Mouse (Mus musculus) forebrain, embryonic 11.5 days (tissue): ENCODE results near the gene Catspere2. TPM values are rescaled to one million over a fixed set of nuclear protein-coding genes. Genes with fewer than 3 reads are reported as not detected.
"Not testable (repeated sequence)": the region's sequence is repeated elsewhere in the genome, so short reads cannot be mapped to it uniquely, and the experiment has no call there.

ENCODE experiments used
- ATAC-seq: fragments of 200-750 bp; cut with Nextera tagmentation; replicated peaks from 2 replicates; pipeline ENCODE4 v1.8.0; 2017; ENCODE audit warnings: moderate TSS enrichment; ENCODE audit not compliant: low FRiP score
- DNase-seq: peaks from one replicate; pipeline ENCODE4 v3.0.0-alpha.2; 2017; ENCODE audit warnings: low spot score
- H3K27ac ChIP-seq: fragments of 300-500 bp; sonication (generic); 2 replicates; pipeline ENCODE4 v1.5.1; 2014; ENCODE audit warnings: low read depth, low read length
- H3K27me3 ChIP-seq: fragments of 300-500 bp; sonication (generic); 2 replicates; pipeline ENCODE4 v1.6.1; 2014; ENCODE audit warnings: mild to moderate bottlenecking, low read length, mixed read lengths; ENCODE audit not compliant: control insufficient read depth, insufficient read depth
- H3K36me3 ChIP-seq: fragments of 300-500 bp; sonication (generic); 2 replicates; pipeline ENCODE4 v1.6.1; 2014; ENCODE audit warnings: mild to moderate bottlenecking, low read length, moderate library complexity, mixed read lengths; ENCODE audit not compliant: control insufficient read depth, insufficient read depth
- H3K4me1 ChIP-seq: fragments of 300-500 bp; sonication (generic); replicated peaks from 2 replicates; pipeline ENCODE4 v1.6.1; 2014; ENCODE audit warnings: low read length, mixed read lengths; ENCODE audit not compliant: control insufficient read depth, insufficient read depth
- H3K4me2 ChIP-seq: fragments of 300-500 bp; sonication (generic); 2 replicates; pipeline ENCODE4 v1.6.1; 2014; ENCODE audit warnings: low read depth, mild to moderate bottlenecking, low read length, moderate library complexity, mixed read lengths; ENCODE audit not compliant: severe bottlenecking
- H3K4me3 ChIP-seq: fragments of 300-500 bp; sonication (generic); 2 replicates; pipeline ENCODE4 v1.5.1; 2014; ENCODE audit warnings: low read depth, low read length
- H3K9ac ChIP-seq: fragments of 300-500 bp; sonication (generic); 2 replicates; pipeline ENCODE4 v1.6.1; 2014; ENCODE audit warnings: low read length
- H3K9me3 ChIP-seq: fragments of 300-500 bp; sonication (generic); 2 replicates; pipeline ENCODE4 v1.6.1; 2016; ENCODE audit warnings: low read length, mixed read lengths; ENCODE audit not compliant: control insufficient read depth
- WGBS: fragments of 180-500 bp; shearing (Covaris S2); extraction: QIAGEN DNeasy Blood & Tissue Kit; methylation state at CpG from one replicate; pipeline ENCODE4 v1.1.7; 2014; 5-methylcytosine and 5-hydroxymethylcytosine counted together
- polyA plus RNA-seq: library from polyadenylated mRNA; unstranded; fragments of >200 nt; fragmentation: Nextera tagmentation; extraction: Ambion mirVana; gene quantifications from 2 replicates; pipeline ENCODE4 v1.2.1, GENCODE M21; 2014

Gene Catspere2
- polyA plus RNA-seq, 1 experiment from 2014 or later, result not detected

GRCm38 (mm10) chr1:178122236-178122635 is 139.0 kb downstream of the Catspere2 start:
- H3K4me2 ChIP-seq, H3K27ac ChIP-seq, H3K9me3 ChIP-seq, H3K27me3 ChIP-seq, H3K9ac ChIP-seq, H3K4me1 ChIP-seq, H3K36me3 ChIP-seq, H3K4me3 ChIP-seq, DNase-seq, ATAC-seq: not testable (repeated sequence)
- WGBS, result 73% methylated on average over 2 of the region's 2 CpGs

GRCm38 (mm10) chr1:178134288-178134687 is 151.1 kb downstream of the Catspere2 start:
- Histone ChIP-seq H3K4me3 (no peak overlapping the region), H3K9ac (no peak overlapping the region), H3K36me3 (no peaks in the 10 kb centered on the region), H3K27ac (no peak overlapping the region), H3K9me3 (no peaks in the 10 kb centered on the region), H3K4me1 (no peaks in the 10 kb centered on the region), H3K27me3 (no peaks in the 10 kb centered on the region), H3K4me2 (no peak overlapping the region)
- 93% methylated on average over 12 of the region's 12 CpGs for WGBS
- DNase-seq (no peak), ATAC-seq (no peak)

GRCm38 (mm10) chr1:178146513-178146912 is 163.3 kb downstream of the Catspere2 start:
- H3K27ac ChIP-seq, H3K4me3 ChIP-seq, DNase-seq, H3K27me3 ChIP-seq, H3K4me1 ChIP-seq, H3K4me2 ChIP-seq, H3K36me3 ChIP-seq, H3K9me3 ChIP-seq, H3K9ac ChIP-seq: not testable (repeated sequence)
- 9% methylated on average over 2 of the region's 2 CpGs for WGBS
- peak; percentile 51; the same call in 1 of the 2 replicates for ATAC-seq

- DNase-seq, H3K4me3 ChIP-seq, H3K9me3 ChIP-seq, H3K36me3 ChIP-seq, H3K27ac ChIP-seq, H3K4me2 ChIP-seq, H3K27me3 ChIP-seq, H3K9ac ChIP-seq, H3K4me1 ChIP-seq: not testable (repeated sequence)
- ATAC-seq, result peak; percentile 30; the same call in 1 of the 2 replicates
- WGBS, result 46% methylated on average over 3 of the region's 4 CpGs
Observed at GRCm38 (mm10) chr1:178146915-178147314, 163.7 kb downstream of the Catspere2 start.

GRCm38 (mm10) chr1:178182251-178182650 is 199.0 kb downstream of the Catspere2 start:
- ATAC-seq (no peak), DNase-seq (no peak)
- no peak overlapping the region for H3K4me3 ChIP-seq
- no peaks in the 10 kb centered on the region for H3K4me1 ChIP-seq
- H3K9me3 ChIP-seq, result no peaks in the 10 kb centered on the region
- H3K27me3 ChIP-seq, result no peaks in the 10 kb centered on the region
- no peak overlapping the region for H3K27ac ChIP-seq
- no peaks in the 10 kb centered on the region for H3K36me3 ChIP-seq
- H3K4me2 ChIP-seq, result no peak overlapping the region
- H3K9ac ChIP-seq, result no peak overlapping the region
- 93% methylated on average over 2 of the region's 2 CpGs for WGBS

GRCm38 (mm10) chr1:178185591-178185990 is 202.4 kb downstream of the Catspere2 start:
- Histone ChIP-seq H3K4me1 (no peaks in the 10 kb centered on the region), H3K27ac (no peak overlapping the region), H3K36me3 (no peaks in the 10 kb centered on the region), H3K9ac (no peak overlapping the region), H3K9me3 (no peaks in the 10 kb centered on the region), H3K4me3 (no peak overlapping the region), H3K27me3 (no peaks in the 10 kb centered on the region), H3K4me2 (no peak overlapping the region)
- no peak for DNase-seq
- no peak for ATAC-seq

GRCm38 (mm10) chr1:178187216-178187791 is 204.1 kb downstream of the Catspere2 start, which contains the start of gene Desi2:
Gene Desi2, plus strand, starts transcription at chr1:178187417.
- H3K9me3 ChIP-seq, H3K36me3 ChIP-seq, H3K4me1 ChIP-seq, H3K27me3 ChIP-seq, H3K27ac ChIP-seq: not testable (repeated sequence)
- peak within 1 kb of the TSS; percentile 46 for H3K4me2 ChIP-seq
- WGBS, result under 1% methylated on average over 33 of the region's 37 CpGs
- ATAC-seq (peak; percentile 99), DNase-seq (peak; percentile 95)
- peak within 1 kb of the TSS; percentile 50 for H3K4me3 ChIP-seq
- H3K9ac ChIP-seq, result peak within 1 kb of the TSS; percentile 20; the same call in 1 of the 2 replicates

- H3K27ac ChIP-seq, H3K36me3 ChIP-seq, H3K9me3 ChIP-seq, H3K27me3 ChIP-seq, H3K4me1 ChIP-seq: not testable (repeated sequence)
- ATAC-seq, result peak; percentile 81
- WGBS, result 0% methylated on average over 25 of the region's 38 CpGs
- H3K4me2 ChIP-seq, result peak overlapping the region; percentile 46
- peak; percentile 84 for DNase-seq
- H3K9ac ChIP-seq, result peak overlapping the region; percentile 12; the same call in 1 of the 2 replicates
- H3K4me3 ChIP-seq, result peak overlapping the region; percentile 50
Observed at GRCm38 (mm10) chr1:178187810-178188209, 204.6 kb downstream of the Catspere2 start.

- peak; percentile 48 for DNase-seq
Observed at GRCm38 (mm10) chr1:178188386-178188785, 205.2 kb downstream of the Catspere2 start.

More at GRCm38 (mm10) chr1:178188386-178188785, 205.2 kb downstream of the Catspere2 start:
- Histone ChIP-seq H3K27ac (no peak overlapping the region), H3K4me3 (peak overlapping the region; percentile 15), H3K4me2 (peak overlapping the region; percentile 43), H3K36me3 (no peaks in the 10 kb centered on the region), H3K27me3 (no peaks in the 10 kb centered on the region), H3K4me1 (no peaks in the 10 kb centered on the region), H3K9ac (peak overlapping the region; percentile 1; the same call in 1 of the 2 replicates), H3K9me3 (no peaks in the 10 kb centered on the region)
- 9% methylated on average over 12 of the region's 13 CpGs for WGBS
- no peak for ATAC-seq
